Mouse (Mus musculus) stomach, postnatal 0 days (tissue): ENCODE measurements around the gene Clec4g.

ENCODE experiments used
- CTCF ChIP-seq: IDR thresholded peaks from 2 replicates; pipeline ENCODE4 v1.5.1; 2016; ENCODE audit warnings: antibody characterized with exemption, low read depth, mild to moderate bottlenecking, moderate library complexity
- EP300 ChIP-seq: optimal IDR thresholded peaks from 2 replicates; pipeline ENCODE3; 2016; ENCODE audit warnings: antibody characterized with exemption

GRCm38 (mm10) chr8:3720551-3720950, at the start of gene Clec4g:
- TF ChIP-seq CTCF (no peak), EP300 (no peak)
